ENCODE assay signal across 17 mouse cellular contexts in the genomic region with DNA sequence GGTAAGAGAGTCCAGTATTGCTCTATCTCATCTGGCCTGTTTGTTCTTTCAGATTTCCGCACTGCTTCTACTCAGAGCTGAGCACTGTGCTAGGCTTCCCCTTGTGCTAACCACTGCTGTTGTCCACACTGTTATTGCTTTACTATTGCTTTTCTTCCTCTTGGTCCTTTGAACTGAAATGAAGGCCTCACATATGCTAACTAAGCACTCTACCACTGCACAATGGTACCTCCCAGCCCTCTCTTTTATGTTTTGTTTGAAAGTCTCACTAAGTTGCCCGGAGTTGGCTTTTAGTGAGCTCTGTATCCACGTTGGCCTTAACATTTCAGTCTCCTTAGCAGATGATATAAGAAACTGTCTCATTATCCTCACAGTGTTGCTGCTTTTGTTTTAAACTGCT.
"Had no signal": no experiment of that assay in that cellular context is flagged by ENCODE, and none has a peak within 500 bp of the region (broad histone marks: within the 10 kb centered on the region; RNA-seq: fewer than 3 reads in every experiment).

No protein-coding gene starts in this region.

- H3K27me3 ChIP-seq: lung, embryonic 15.5 days; megakaryocyte, embryonic 14.5 days; midbrain, embryonic 13.5 days; midbrain, embryonic 15.5 days; neural tube, embryonic 12.5 days; stomach, embryonic 15.5 days had no signal

- DNase-seq: lung, adult 2 months; lung, postnatal 14 days; lung, postnatal 36 days; right cerebral cortex, postnatal 14 days; thymus, adult 2 months; thymus, postnatal 25 days; thymus, postnatal 4 days had no signal

- H3K9me3 ChIP-seq: lung, embryonic 15.5 days; megakaryocyte, embryonic 14.5 days; midbrain, embryonic 13.5 days; midbrain, embryonic 15.5 days; neural tube, embryonic 12.5 days; stomach, embryonic 15.5 days had no signal

- H3K27ac ChIP-seq: lung, embryonic 15.5 days; macrophage; midbrain, embryonic 13.5 days; midbrain, embryonic 15.5 days; neural tube, embryonic 12.5 days; stomach, embryonic 15.5 days; stomach, postnatal 0 days had no signal

- H3K4me3 ChIP-seq: lung, embryonic 15.5 days; megakaryocyte, embryonic 14.5 days; midbrain, embryonic 13.5 days; midbrain, embryonic 15.5 days; neural tube, embryonic 12.5 days; stomach, embryonic 15.5 days had no signal

- H3K4me2 ChIP-seq: lung, embryonic 15.5 days; midbrain, embryonic 11.5 days; midbrain, embryonic 13.5 days; midbrain, embryonic 15.5 days; neural tube, embryonic 12.5 days; stomach, embryonic 15.5 days had no signal

- H3K36me3 ChIP-seq: lung, embryonic 15.5 days; midbrain, embryonic 13.5 days; midbrain, embryonic 15.5 days; neural tube, embryonic 12.5 days; stomach, embryonic 15.5 days had no signal

- H3K4me1 ChIP-seq: lung, embryonic 15.5 days; megakaryocyte, embryonic 14.5 days; midbrain, embryonic 13.5 days; midbrain, embryonic 15.5 days; neural tube, embryonic 12.5 days; stomach, embryonic 15.5 days had no signal

- H3K9ac ChIP-seq: lung, embryonic 15.5 days; midbrain, embryonic 13.5 days; midbrain, embryonic 15.5 days; neural tube, embryonic 12.5 days; stomach, embryonic 15.5 days had no signal

- ATAC-seq: lung, postnatal 0 days; midbrain, embryonic 13.5 days; midbrain, embryonic 15.5 days had no signal
